Mouse (Mus musculus) gonadal fat pad, adult 2 months (tissue): ENCODE results near the gene Ccdc13. TPM values are rescaled to one million over a fixed set of nuclear protein-coding genes. Genes with fewer than 3 reads are reported as not detected.

Source experiments
- DNase-seq: peaks from one replicate; pipeline ENCODE4 v3.0.0-alpha.2; 2012; ENCODE audit warnings: low read depth
- polyA plus RNA-seq: library from polyadenylated mRNA; depleted of rRNA; stranded (reverse); fragments of >200 nt; gene quantifications from 2 replicates; pipeline ENCODE4 v1.2.3, GENCODE M21; 2012

Gene Ccdc13
- polyA plus RNA-seq, 1 experiment: 1.0 TPM

DNA sequence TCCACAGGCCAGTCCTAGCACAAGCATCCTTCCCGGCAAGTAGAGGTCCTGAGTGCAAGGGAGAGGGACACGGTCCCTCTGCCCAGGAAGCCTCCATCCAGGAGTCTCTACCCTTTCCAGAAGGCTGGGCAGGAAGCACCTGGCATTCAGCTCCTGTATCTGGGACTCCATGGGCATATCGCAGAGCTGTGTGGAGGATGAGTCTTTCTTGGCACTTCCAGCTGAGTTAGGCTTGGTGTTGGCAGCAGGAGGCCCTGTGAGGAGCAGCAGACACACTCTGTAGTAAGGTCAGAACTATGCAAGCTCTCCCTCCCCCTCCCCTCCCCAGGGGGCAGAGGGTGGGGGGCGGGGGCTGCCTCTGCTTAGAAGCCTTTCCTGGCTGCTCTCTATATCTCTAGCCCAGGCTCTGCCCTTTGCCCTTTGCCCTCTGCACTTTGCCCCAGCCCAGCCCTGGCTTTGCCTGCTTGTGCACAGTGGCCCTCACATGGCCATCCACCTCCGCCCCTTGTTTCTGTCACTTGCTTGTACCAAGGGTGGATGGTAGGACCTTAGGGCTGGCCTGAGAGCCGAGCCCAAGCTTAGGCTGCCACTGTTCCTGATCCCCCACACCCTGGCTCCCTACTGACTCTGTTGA is 40.3 kb downstream of the Ccdc13 start:
- no peak for DNase-seq

DNA sequence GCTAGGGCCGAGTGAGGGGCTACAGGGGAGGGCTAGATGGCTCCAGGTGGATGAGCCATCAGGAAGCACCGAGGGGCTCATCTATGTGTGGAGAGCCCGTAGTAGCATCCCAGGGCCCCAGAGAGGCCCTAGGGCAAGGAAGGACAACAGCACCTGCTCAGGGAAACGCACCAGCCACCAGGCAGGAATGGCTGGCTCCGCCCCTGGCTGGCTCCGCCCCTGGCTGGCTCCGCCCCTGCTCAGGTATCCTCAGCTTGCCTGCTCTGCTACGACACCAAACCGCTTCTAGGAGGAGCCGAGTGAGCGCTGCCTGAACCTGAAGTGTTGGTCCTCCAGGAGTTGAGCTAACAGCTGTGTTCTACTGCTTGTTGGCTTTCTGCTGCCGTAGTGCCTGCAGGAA is 41.5 kb downstream of the Ccdc13 start:
- DNase-seq: no peak

DNA sequence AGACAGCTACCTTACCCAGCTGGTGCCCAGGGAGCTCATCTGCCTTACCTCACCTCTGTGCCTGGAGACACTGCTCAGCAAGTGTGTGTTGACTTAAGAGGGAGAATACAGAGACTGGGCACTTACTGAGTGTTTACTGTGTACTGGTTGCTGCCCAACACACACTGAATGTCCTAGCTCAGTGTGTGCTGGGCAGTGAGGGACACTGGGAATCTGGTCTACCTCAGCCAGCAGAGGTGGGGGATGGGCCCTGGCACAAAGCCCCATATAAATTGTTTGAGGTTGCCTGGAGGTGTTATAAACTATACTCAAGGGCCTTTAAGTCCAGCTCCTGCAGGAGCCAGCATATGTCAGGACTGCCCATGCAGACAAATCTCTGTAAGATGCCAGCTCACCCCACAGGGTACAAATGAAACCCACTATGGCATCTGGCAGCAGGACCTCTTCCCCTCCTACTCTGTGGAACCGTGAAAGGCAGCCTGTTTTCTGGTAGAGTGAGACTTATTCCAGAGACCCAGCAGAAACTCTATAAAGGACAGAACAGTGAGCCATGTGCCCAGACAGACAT is 44.2 kb downstream of the Ccdc13 start:
- DNase-seq: no peak

DNA sequence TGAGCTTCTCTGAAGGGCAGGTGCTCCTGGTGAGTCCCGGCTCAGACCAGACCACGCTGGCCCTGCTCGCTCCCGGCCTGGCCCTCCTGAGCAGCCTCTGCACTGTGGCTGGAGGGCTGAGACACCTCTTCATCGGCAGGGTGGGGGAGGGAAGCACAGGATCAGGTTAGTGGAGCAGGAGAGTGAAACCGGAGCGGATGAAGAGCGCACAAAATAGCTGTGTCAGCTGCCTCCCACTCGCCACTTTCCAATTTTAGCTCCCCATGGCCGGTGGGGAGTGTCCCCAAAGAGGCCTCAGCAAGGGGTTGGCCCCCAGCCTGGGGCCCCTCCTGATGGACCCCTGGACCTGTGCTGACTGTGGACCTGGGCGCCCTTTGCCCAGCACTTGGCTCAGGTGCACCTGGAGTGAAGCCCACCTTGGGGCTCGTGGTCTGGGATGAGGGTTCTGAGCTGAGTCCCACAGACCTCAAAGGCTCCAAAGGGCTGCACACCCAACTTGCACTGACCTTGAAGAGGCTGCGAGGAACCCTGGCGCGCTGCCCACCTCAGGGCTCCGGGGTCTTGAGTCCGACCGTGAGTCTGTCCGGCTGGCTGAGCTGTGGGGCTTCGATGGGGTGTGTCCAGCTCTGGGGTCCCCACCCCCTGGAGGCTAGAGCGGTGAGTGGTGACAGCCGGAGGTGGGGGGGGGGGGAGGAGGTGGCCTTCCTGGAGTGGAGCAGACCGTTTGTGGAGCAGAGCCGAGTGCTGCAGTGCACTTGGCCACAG is 47.3 kb downstream of the Ccdc13 start, which contains the start of gene Hhatl:
Gene Hhatl, minus strand, starts transcription at position 751 of the 765 bp plus-strand sequence.
- DNase-seq: no peak

DNA sequence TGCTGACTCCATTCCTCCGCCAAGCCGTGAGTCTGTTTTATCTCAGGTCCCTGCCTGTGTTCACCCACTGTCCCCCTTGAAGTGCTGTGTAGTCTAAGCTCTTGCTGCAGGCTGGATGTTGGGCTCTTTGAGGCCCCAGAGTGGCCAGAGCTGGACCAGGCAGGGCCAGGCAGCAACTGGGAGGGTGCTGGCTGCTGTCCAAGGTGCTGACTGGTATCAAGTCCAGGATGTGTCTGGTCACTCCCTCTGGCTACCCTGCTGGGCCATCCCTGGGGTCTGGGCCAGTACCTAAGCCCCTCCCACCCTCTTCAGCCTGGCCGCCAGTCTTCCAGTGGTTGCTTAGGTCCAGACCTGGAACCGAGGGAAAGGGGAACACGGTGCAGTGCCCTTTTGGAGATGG is 48.1 kb downstream of the Ccdc13 start:
- no peak for DNase-seq

DNA sequence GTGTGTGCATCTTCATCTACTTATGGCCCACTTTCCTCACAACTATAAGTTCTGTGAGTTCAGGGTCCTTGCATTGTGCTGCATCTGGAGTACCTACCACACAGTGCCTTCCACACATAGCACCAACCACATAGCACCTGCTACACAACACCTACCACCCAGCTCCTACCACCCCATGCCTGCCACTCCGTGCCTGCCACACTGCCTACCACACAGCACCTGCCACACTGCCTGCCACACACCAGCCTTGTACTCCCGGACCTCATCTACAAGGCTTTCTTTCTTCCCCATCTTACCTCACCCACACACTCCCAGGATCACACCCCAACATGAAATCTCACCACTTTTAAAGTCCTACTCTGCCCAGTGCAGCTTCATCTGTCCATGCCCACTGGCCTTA is 52.9 kb downstream of the Ccdc13 start:
- no peak for DNase-seq

DNA sequence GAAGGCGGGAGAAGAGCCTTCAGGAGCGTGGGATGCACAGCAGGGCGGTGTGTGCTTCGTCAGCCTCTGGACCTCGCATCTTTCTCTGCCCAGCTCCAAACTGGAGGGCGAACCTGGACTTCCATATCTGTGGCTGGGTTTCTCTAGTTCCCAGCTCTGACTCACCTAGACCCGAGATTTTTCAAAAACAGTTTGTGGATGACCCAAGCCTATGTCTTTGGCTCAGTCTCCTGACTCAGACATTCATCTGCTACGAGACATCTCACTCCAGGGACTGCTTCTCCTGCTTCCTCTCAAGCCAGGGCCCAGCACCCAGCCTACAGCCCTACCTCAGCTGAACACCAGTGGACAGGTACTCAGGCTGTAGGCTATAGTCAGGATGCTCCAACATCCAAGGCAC is 54.0 kb downstream of the Ccdc13 start:
- no peak for DNase-seq

DNA sequence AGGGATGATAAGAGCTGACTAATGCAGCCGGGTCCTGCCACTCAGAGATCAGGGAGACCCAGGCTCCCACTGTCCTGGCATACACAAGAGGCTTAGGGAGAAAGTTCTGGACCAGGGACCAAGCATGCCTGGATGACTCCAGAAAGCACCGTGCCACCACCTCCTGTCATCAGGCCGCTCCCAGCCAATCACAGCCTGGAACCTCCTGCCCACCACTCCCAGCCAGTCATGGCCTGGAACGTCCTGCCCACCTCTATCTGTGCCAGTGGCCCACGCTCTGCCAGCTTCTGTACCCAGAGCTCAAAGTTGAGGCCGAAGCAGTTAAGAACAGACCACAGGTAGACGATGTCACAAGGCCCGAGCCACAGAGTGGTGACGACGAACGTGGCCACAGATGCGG is 54.5 kb downstream of the Ccdc13 start:
- no peak for DNase-seq

DNA sequence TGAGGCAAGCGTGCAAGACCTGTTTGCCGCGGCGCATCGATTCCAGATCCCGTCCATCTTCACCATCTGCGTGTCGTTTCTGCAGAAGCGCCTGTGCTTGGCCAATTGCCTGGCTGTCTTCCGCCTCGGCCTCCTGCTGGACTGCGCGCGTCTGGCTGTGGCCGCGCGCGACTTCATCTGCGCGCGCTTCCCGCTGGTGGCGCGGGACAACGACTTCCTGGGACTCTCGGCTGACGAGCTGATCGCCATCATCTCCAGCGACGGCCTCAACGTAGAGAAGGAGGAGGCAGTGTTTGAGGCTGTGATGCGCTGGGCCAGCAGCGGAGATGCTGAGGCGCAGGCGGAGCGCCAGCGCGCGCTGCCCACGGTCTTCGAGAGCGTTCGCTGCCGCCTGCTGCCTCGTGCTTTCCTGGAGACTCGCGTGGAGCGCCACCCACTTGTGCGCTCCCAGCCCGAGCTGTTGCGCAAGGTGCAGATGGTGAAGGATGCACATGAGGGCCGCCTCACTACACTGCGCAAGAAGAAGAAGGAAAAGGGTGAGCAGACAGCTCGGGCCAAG is 61.1 kb downstream of the Ccdc13 start:
- DNase-seq: no peak

DNA sequence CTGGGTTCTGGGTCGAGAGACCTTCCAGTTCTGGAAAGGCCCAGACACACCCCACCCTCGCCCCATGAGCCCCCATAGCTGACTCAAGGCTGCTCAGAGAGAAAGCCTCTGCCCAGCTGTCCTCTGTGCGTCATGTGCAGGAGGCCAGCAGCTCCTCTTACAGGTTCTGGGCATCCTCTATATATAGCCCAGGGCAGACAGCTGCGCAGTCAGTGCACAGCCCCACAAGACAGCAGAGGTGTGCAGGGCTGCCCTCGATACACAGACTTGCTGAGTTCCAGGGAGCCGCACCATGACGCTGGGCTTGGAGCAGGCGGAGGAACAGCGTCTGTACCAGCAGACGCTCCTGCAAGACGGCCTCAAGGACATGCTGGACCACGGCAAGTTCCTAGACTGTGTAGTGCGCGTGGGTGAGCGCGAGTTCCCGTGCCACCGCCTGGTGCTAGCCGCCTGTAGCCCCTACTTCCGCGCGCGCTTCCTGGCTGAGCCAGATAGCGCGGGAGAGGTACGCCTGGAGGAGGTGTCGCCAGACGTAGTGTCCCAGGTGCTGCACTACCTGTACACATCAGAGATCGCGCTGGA is 61.7 kb downstream of the Ccdc13 start, which contains the start of gene Klhl40:
Gene Klhl40, plus strand, starts transcription at position 124 of the 582 bp plus-strand sequence.
- DNase-seq: no peak

DNA sequence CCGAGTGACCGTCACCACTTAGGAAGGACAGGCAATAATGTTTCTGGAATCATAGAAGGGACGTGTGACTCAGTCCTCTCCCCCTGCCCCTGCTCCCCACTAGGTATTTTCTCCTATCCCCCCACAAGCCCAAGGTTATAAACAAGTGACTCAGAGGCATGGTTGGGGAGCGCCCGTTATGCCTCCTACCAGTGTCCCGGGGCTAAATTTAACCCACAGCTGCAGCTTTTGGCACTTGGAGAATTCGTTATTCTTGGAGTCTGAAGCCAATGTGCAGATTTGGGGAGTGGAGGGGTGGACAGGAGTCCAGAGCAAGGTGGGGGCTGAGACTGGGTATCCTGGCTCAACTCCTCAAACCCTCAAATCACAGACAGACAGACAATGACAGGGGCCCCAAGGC is 62.8 kb downstream of the Ccdc13 start:
- DNase-seq: no peak

DNA sequence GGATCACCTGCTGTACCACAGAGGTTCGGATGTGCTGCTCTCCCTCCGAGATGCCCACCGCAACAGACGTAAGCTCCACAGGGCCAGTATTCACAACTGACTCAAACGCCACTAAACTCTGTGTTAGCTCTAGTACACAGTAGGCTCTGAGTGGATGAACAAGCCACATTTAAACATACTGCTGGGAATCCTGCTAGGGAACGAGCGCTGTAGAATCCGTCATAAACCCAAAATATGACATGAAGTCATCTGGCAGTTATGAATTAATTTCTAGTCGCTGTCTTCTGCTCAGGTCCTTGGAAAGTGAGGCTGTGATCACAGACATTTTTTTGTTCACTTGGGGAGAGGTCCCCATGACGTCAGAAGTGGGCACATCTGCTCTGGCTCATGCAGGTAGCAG is 63.3 kb downstream of the Ccdc13 start:
- DNase-seq: no peak

DNA sequence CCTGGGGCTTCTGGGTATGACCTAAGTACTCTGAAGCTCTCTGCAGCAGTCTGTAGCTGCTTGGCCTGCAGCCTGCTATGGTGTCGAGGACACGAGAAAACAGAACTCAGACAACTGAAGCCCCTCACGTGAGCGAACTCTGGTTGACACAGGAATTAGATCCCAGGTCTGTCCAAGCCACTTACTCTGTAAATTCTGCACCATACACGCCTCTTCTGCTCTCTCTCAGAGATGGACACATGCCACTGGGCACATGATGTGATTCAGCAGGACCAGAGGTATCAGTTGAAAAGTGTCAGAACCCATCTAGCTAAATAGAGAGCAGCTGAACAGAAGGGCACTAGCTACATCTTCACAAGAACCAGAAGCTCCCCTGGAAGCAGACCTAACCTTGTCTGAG is 66.8 kb downstream of the Ccdc13 start:
- DNase-seq: no peak

DNA sequence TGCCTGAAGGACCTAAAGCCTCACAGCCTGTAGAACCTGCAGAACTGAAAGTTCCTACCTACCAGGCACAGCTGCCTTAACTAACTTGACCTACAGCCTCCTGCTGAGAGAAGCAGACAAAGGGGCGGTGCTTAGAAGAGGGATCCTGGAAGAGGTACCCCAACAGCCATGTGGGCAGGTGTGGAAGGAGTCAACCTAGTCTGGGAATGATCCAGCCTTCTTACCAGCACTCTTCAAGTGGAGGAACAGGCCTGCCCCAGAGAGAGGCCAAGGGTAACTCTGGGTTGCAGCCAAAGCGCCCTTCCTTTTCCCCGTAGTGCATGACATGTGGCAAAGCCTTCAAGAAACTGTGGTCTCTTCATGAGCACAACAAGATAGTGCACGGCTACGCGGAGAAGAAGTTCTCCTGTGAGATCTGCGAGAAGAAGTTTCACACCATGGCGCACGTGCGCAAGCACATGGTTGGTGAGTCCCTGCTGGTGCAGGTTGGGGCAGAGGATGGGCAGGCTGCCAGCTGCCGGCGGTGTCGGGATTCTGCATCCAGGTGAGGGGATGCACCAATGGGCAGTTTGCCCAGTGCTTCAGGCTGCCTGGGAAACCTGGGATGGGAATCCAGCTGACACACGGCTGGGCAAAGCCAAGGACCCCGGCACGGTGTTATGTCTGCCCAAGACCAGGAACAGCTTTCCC is 74.0 kb downstream of the Ccdc13 start:
- no peak for DNase-seq

DNA sequence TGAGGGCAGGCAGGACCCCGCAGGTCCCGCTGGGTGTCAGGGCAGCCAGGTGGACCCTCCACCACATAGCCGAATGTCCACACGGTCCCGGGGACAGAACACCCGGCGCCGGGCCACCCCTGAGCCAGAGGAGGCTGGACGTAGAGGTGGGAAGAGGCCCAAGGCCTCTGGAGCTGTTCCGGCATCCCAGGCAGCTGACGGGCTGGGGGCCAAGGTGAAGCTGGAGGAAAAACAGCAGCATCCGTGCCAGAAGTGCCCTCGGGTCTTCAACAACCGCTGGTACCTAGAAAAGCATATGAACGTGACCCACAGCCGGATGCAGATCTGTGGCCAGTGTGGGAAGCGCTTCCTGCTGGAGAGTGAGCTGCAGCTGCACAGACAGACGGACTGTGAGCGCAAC is 75.5 kb downstream of the Ccdc13 start:
- DNase-seq: no peak

DNA sequence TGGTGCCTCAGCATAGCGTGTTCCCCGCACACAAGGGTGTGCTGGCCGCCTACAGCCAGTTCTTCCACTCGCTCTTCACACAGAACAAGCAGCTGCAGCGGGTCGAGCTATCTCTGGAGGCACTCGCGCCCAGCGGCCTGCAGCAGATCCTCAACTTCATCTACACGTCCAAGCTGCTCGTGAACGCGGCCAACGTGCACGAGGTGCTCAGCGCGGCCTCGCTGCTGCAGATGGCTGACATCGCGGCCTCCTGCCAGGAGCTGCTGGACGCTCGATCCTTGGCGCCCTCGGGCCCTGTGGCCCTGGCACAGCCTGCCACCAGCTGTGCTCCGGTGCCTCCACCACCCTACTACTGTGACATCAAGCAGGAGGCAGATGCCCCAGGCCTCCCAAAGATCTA is 76.5 kb downstream of the Ccdc13 start:
- no peak for DNase-seq

DNA sequence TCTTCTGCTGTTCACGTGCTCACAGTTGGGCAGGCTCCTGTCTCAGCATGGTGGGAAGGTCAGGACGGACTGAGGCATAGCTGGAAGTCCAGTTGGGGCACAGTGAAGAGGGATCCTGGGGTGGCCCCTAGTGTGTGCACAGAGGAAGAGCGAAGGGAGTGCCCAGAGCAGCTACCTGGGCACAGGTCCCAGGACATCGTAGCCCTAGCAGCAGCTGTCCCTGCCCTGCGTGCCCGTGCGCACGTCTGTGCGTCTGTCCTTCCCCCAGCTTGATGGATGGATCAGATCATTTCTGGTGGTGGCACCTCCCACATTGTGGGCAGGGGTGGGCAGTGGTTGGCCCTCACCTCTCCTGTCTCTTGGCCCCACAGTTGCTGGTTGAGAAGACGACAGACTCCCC is 77.0 kb downstream of the Ccdc13 start:
- DNase-seq: no peak

DNA sequence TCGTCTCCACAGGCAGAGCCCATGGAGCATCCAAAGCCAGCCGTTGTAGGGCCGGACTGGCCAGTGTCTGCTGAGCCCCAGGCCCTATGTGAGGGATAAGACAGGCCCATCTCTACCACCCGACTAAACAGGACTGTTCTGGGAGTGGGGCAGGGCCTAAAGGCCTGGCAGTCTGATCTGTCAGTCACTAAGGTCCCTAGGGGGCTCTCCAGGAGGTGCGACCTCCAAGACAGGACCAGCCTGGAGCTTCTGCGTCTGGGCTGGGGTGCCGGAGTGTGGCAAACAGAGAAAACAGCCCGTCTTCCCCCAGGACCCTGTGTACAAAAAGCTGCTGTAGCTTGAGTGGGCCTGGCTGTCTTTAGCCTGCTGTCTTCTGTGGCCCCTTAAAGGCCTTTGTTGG is 77.5 kb downstream of the Ccdc13 start:
- DNase-seq: no peak

DNA sequence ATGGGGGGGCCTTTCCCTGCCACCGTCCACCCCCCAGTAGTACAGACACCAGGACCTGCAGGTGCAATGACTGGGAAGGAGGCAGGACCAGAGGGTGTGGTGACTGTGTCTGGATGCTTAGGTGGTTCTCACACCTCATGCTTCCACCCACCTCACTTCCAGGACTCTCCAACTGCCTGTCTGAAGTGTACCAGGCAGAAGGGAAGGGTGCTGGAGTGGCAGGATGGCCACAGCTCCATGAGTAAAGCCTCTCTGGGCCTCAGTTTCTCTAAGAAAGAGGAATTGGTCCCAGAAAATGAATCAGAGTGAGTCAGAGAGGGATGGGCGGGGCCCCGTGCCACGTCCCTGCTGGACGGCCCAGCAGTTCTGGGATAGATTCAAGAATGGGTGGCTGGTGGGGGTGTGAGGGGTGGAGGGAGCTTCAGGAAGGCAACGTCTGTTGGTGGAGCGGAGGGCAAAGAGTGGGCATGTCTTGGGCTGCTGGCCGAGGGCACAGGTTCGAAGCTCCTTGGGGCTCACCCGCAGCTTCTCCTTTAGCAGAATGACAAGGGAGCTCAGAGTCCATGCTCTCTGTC is 78.1 kb downstream of the Ccdc13 start:
- no peak for DNase-seq

DNA sequence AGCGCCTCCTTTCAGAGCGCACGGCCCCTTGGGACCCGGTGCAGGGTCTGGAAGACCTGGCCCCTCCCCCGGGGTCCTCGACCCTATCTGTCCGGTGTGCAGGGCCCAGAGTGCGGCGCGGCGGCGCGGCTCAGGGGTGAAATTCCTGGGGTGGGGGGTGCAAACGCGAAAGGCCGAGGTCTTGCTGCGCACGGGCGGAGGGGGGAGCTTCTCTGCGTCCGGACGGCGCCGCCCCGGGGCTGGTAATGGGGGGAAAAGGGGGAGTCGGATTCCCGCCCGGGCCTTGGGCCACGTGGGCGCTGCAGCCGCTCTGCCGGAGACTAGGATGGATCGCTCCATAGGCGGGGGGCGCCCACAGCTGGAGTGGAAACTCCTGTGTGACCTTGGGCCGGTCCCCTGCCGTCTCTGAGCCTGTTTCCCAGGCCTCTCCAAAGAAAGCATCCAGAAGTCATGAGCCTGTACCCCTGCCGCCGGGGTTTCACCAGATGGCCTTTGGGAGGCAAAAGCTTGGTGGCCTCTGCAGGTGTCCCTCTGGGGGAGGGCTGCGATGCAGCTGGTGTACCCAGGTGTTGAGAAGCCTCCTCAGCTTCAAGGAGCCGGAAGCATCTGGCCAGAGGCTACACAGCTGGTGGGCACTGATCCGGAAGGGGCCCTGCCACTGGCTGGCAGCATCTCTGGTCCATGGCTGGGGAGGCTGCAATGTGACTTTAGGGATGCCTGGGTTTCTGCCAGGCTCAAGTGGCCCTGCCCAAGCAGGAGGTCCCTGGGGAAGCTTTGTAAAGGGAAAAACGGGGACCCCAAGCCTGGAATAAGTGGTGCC is 78.8 kb downstream of the Ccdc13 start:
- no peak for DNase-seq
